Mouse (Mus musculus) R1 (cell line): ENCODE measurements at regions not wholly inside any gene's neighbourhood (a gene's known extent, or its start where the extent isn't known, plus 50 kb on each side); places are given as distances from the start of the nearest gene placed in this dataset.

Experiments
- DNase-seq: peaks from one replicate; pipeline ENCODE4 v3.0.0-alpha.2; 2018; ENCODE audit warnings: low read depth, low spot score

GRCm38 (mm10) chr9:80688481-80689086 lies 223.3 kb upstream of the Impg1 start:
- DNase-seq: peak; percentile 7

- DNase-seq: no peak
Measured at GRCm38 (mm10) chr9:80683030-80683692, 217.9 kb upstream of the Impg1 start.

- no peak for DNase-seq
Measured at GRCm38 (mm10) chr9:80681709-80682108, 216.4 kb upstream of the Impg1 start.

GRCm38 (mm10) chr9:80671483-80671882 lies 206.2 kb upstream of the Impg1 start:
- DNase-seq: no peak

GRCm38 (mm10) chr9:80668575-80669248 lies 203.4 kb upstream of the Impg1 start:
- DNase-seq: no peak

- no peak for DNase-seq
Measured at GRCm38 (mm10) chr9:80658755-80659154, 193.5 kb upstream of the Impg1 start.

GRCm38 (mm10) chr9:80615114-80615513 lies 149.8 kb upstream of the Impg1 start:
- DNase-seq: no peak

GRCm38 (mm10) chr9:80600019-80600418 lies 134.7 kb upstream of the Impg1 start:
- DNase-seq: no peak

GRCm38 (mm10) chr9:80565388-80566024 lies 100.2 kb upstream of the Impg1 start:
- no peak for DNase-seq

GRCm38 (mm10) chr9:80563655-80564054 lies 98.4 kb upstream of the Impg1 start:
- DNase-seq: no peak

- DNase-seq: no peak
Measured at GRCm38 (mm10) chr9:80555531-80556067, 90.3 kb upstream of the Impg1 start.
